In the genomic region with DNA sequence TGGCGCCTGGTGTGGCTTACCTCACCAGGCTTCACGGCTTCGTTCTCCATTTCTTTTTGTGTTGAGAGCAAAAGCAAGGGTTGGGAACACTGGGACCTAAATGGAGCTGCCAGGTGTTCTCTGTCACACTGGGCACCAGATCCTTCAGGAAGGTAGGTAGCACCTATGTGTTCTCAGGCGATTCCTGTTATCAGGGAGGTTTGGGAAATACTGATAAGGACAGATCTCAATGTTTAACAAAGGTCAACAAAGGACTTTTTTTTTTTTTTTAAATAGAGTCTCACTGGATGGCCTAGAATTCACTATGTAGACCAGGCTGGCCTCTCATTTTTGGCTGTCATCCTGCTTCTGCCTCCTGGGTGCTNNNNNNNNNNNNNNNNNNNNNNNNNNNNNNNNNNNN, we compare ENCODE assay signal across 21 mouse cellular contexts. TPM values are rescaled to one million over a fixed set of nuclear protein-coding genes. Genes with fewer than 3 reads are reported as not detected.
"Had no signal": no experiment of that assay in that cellular context is flagged by ENCODE, and none has a peak within 500 bp of the region (broad histone marks: within the 10 kb centered on the region; RNA-seq: fewer than 3 reads in every experiment).

No protein-coding gene starts in this region.

- H3K4me2 ChIP-seq: limb, embryonic 15.5 days; liver, embryonic 15.5 days; lung, embryonic 14.5 days; midbrain, embryonic 11.5 days; midbrain, embryonic 15.5 days; neural tube, embryonic 12.5 days had no signal

- H3K9ac ChIP-seq: limb, embryonic 15.5 days; liver, embryonic 15.5 days; lung, embryonic 14.5 days; midbrain, embryonic 15.5 days; neural tube, embryonic 12.5 days had no signal

- ATAC-seq: midbrain, embryonic 15.5 days had no signal

- H3K27ac ChIP-seq: kidney, postnatal 0 days; limb, embryonic 15.5 days; liver, embryonic 15.5 days; macrophage; midbrain, embryonic 15.5 days; neural tube, embryonic 12.5 days had no signal

- H3K4me3 ChIP-seq: limb, embryonic 15.5 days; liver, embryonic 15.5 days; megakaryocyte, embryonic 14.5 days; midbrain, embryonic 15.5 days; neural tube, embryonic 12.5 days had no signal

- DNase-seq: kidney, adult 11 months; kidney, adult 9 months; kidney, postnatal 36 days; layer of hippocampus, adult 9-11 months; layer of hippocampus, postnatal 36 days; lung, embryonic 14.5 days; lung, postnatal 14 days; retina, postnatal 1 day; right cerebral cortex, postnatal 14 days; thymus, postnatal 4 days had no signal

- H3K9me3 ChIP-seq: limb, embryonic 15.5 days; liver, embryonic 15.5 days; megakaryocyte, embryonic 14.5 days; midbrain, embryonic 15.5 days; neural tube, embryonic 12.5 days had no signal

- H3K4me1 ChIP-seq: midbrain, embryonic 15.5 days; neural tube, embryonic 12.5 days had no signal

- H3K27me3 ChIP-seq: limb, embryonic 15.5 days; liver, embryonic 15.5 days; megakaryocyte, embryonic 14.5 days; midbrain, embryonic 15.5 days; neural tube, embryonic 12.5 days had no signal

- H3K36me3 ChIP-seq: limb, embryonic 15.5 days; liver, embryonic 15.5 days; midbrain, embryonic 15.5 days; neural tube, embryonic 12.5 days had no signal

RNA-seq across cellular contexts. Expression of a gene that starts 22.9 kb away (rescaled TPM):
- total RNA-seq: monocyte, adult 5-6 weeks; neutrophil, adult 5-6 weeks had no signal
- polyA plus RNA-seq: kidney, postnatal 0 days; limb, embryonic 11.5 days; limb, embryonic 15.5 days; liver, embryonic 15.5 days; lung, embryonic 14.5 days; macrophage; midbrain, embryonic 11.5 days; midbrain, embryonic 15.5 days; neural tube, embryonic 12.5 days had no signal
